Mouse (Mus musculus) heart, adult 8-10 months (tissue): ENCODE data around the gene Maml2. TPM values are rescaled to one million over a fixed set of nuclear protein-coding genes. Genes with fewer than 3 reads are reported as not detected.
"Not testable (repeated sequence)": the region's sequence is repeated elsewhere in the genome, so short reads cannot be mapped to it uniquely, and the experiment has no call there.

Experiments used
- DNase-seq: peaks from one replicate; pipeline ENCODE4 v3.0.0; 2022; ENCODE audit warnings: low spot score
- microRNA-seq: library from miRNA; unstranded; fragments of <30 nt; microRNA quantifications from one replicate; pipeline ENCODE4 v1.2.0, GENCODE M21; 2022
- total RNA-seq, 4 experiments: library from RNA; stranded (reverse); gene quantifications; 2 replicates each; pipeline ENCODE4 v1.2.4; 2022

The Maml2 gene
- total RNA-seq, 4 experiments from 2014 or later = 5.0 to 6.1 (median 5.2) TPM

DNA sequence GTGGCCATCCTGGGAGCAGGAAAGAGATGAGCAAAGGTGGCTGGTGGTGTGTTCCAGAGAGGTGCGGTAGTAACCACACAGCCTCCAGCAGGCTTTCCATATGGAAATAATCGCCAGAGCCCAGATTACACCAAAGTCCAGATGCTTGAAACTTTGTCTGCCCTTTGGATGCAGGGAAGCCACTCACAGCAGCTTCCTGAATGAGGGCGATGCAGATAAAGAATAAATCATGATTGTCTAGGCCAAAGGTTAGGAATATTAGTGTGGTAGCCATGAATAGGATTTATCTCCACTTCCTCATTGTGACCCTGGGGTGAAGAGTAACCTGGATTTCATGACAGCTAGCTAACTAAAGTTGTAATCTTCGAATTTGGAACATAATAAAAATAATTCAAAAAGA lies 407.2 kb downstream of the Maml2 start:
- DNase-seq = no peak

DNA sequence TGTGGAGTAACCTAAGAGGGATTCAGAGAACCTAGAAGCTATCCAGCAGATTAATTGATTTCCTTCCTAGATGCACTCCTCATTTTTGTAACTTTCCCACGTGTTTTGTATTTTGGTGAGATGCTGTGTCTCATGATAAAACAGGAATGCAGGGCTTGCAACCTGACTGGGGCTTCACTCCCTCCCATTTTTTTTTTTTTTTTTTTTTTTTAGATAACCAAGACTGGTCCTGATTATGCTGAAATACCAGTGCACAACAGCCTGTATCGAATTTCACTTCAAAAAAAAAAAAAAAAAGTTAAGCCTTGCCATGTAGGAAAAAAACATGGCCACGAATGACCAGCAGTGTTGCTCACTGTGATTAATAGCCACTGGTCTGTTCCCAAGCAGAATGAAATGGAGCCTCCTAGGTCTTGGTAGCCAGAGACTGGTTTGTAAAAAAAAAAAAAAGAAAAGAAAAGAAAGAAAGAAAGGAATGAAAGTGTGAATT lies 409.4 kb downstream of the Maml2 start:
- no peak for DNase-seq

DNA sequence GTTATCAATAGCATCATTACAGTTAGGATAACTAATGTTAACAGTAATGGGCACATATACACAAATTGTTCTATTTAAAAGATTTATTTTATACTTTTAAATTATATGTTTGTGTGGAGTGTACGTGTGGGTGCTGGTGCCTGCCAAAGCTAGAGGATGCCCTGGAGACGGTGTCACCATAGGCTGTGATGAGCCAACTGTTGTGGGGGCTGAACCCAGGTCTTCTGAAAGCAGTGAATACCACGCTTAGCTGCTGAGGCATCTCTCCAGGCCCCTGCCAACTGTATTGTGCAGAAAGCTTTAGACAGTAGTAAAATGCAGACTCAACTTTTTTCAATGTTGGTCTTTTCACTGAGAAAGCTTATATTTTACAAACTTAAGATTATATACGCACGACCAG lies 411.7 kb downstream of the Maml2 start:
- DNase-seq = no peak

DNA sequence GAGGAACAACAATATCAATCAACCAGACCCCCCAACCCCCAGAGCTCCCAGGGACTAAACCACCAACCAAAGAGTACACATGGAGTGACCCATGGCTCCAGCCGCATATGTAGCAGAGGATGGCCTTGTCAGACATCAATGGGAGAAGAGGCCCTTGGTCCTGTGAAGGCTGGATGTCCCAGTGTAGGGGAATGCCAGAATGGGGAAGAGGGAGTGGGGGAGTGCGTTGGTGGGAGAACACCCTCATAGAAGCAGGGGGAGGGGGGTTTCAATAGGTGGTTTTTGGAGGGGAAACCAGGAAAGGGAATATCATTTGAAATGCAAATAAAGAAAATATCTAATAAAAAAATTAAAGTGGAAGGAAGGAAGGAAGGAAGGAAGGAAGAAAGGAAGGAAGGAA lies 418.1 kb downstream of the Maml2 start:
- DNase-seq = not testable (repeated sequence)

DNA sequence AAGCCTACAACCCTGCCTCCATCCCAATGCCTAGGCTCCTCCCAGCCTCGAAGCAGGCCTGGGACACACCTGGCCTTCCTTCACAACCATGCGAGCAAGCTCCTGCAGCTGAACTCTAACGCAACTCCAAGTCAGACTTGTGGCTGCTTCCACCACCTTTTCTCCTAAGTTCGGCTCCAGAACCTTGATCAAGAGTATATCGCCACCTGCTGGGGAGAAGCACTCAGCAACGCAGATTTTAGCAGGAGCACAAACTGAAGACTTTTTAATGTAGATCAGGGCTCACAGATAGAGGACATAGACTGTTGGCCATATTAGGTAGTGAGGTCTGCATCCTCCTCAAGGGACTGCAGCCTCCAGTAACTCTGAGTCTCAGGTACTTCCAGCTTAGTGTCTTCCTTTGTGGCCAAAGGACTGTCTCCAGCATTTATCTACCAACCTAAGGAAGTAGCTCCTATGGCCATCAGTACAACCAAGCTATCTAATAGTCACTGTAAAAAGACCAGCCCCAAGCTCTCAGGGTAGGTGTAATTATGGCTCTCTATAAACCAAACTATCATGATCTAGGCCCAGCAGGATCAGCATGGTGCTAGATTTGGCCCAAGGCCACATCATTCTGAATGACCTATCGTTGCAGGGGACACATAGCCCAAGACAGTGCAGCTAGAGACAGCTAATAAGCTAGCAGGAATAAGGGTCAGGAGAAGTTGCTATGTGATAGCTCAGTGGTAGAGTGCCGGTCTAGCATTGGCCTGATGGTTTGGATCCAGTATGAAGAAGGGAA lies 418.8 kb downstream of the Maml2 start:
- peak; percentile 83 for DNase-seq

DNA sequence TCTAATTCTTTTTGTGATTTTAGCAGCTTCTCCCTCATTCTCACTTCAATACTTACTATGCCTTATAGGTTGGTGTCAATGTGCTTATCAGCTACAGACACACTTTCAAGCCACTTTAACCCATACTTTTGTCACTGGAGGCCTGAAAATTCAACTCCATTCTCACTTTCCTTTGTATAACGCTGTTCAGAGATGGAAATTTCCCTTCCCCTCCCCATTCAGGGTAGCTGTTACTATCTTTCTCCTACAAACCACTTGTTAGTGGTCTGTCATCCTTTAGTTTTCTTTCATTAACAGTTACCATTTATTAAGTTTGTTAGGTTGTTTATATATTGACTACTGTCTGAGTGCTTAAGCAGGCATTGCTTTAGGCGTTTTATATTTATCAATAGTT lies 450.6 kb downstream of the Maml2 start, which contains the start of gene Mtmr2:
TSS of gene Mtmr2 (plus strand) at position 7 of the 394 bp plus-strand sequence.
- no peak for DNase-seq

DNA sequence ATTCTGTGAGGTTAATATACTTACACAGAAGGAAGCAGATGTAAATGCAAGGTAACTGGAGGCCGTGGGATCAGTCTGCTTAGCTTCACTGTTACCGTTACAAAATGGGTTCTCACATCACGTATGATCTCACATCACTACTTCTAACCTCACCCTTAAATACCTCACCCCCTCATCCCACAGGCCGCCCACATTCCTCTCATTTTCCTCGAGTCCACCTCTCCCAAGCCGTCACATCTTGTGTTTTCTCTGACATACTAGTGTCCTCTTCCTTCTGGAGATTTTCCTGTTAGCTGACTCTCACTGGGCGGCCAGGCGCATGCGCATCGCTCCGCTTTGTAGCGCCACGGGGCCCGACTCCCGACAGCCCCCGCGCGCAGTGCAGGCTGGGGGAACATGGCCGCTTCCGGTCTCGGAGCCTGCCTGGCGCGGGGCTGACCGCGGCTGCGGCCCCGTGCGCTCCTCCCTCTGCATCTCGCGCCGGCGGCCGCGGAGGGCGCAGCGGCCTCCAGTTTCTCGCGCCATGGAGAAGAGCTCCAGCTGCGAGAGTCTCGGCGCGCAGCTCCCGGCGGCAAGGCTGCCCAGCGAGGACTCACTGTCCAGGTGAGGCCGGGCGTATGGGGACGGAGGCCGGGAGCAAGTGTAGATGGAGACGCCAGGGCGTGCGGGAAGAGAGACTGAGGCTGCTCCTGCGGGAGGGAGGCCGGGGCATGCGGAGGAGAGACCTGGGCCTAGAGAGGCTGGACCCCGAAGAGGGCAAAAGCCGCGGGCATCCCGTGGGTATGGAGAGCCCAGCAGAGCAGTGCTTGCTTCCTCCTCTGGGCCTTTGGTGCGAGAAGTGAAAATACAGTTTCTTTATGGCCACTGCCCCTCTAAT lies 451.3 kb downstream of the Maml2 start:
- peak; percentile 96 for DNase-seq

DNA sequence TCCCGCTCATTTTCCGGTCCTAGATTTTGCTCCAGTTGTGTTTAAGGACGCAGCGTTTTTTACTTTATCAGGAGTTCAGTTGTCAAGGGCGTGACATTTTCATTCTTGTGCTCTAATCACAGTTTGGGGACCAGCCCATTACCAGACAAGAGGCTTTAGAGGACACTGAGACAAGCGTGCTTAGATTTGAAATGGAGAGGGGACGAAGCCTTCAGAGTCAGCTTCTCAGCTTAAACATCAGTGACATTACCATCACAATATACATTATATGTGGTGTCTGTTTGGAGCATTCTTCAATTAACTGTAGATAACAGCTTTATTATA lies 451.9 kb downstream of the Maml2 start:
- DNase-seq = no peak

DNA sequence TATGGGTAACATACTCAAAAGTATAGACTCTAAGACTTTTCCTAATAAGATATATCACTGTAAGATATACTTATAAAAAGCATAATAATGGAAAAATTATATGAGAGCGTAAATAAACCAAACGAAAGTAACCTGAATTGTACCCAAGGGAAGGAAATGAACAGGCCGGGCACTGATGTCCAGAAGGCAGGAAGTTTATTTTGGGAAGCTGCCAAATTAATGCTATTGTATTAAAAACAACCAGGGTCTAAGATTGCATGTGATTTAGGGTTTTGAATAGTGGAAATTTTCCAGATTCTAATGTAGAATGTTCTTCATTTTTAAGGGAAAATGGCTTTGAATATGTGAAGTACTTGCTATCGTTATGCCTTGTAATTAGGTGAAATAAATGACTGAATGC lies 454.8 kb downstream of the Maml2 start:
- DNase-seq = peak; percentile 70

Small RNA genes within 50 kb of the gene (microRNA-seq; reads per million reads assigned to microRNA genes)
- not detected for gene Gm22643

Other genes starting within 250 kb of the Maml2 start
- gene Jrkl, start 52.1 kb upstream of the Maml2 start, total RNA-seq = 1 to 10 TPM; 4.1 to 5.8 (median 5.1) TPM
- gene Ccdc82, start 51.0 kb upstream of the Maml2 start, total RNA-seq = 10 to 100 TPM in 1 of 4 experiments, 1 to 10 TPM in 3; 7.3 to 10.8 (median 8.6) TPM
- gene Gm17571, start 148.8 kb downstream of the Maml2 start, total RNA-seq = not detected